ENCODE assay signal across 23 mouse cellular contexts in genomic region chr11:116476696-116477095, GRCm38 (mm10). TPM values are rescaled to one million over a fixed set of nuclear protein-coding genes. Genes with fewer than 3 reads are reported as not detected.
DNase-seq lines count a peak whose midpoint lies in the region; ATAC-seq and TF ChIP-seq lines count a peak whose summit lies in the region.
"Had no signal": no experiment of that assay in that cellular context is flagged by ENCODE, and none has a peak within 500 bp of the region (broad histone marks: within the 10 kb centered on the region; RNA-seq: fewer than 3 reads in every experiment).

No protein-coding gene starts in this region.

- no peaks in the 10 kb centered on the region for H3K27me3 ChIP-seq in forebrain, embryonic 16.5 days (replicated peaks; ENCODE audit: control insufficient read depth, insufficient read depth, low read length)
- no peaks in the 10 kb centered on the region for H3K27me3 ChIP-seq in forebrain, embryonic 13.5 days
- no peaks in the 10 kb centered on the region for H3K27me3 ChIP-seq in heart, embryonic 16.5 days (ENCODE audit: control insufficient read depth, insufficient read depth, low read length)
- H3K27me3 ChIP-seq in testis, adult 2 months (ENCODE audit: control insufficient read depth, insufficient read depth, low read length) = no peaks in the 10 kb centered on the region
- H3K27me3 ChIP-seq: CH12.LX; heart, embryonic 12.5 days; intestine, embryonic 15.5 days had no signal

- H3K36me3 ChIP-seq in forebrain, embryonic 16.5 days (ENCODE audit: control insufficient read depth, insufficient read depth) = peaks cover 21% of the 10 kb centered on the region
- peaks cover 99% of the 10 kb centered on the region for H3K36me3 ChIP-seq in forebrain, embryonic 13.5 days (ENCODE audit: poor library complexity, severe bottlenecking)
- peaks cover 69% of the 10 kb centered on the region for H3K36me3 ChIP-seq in heart, embryonic 16.5 days (ENCODE audit: control insufficient read depth, insufficient read depth)
- peaks cover 1% of the 10 kb centered on the region for H3K36me3 ChIP-seq in testis, adult 2 months (ENCODE audit: control insufficient read depth, insufficient read depth, low read length)

- no peak for TF ChIP-seq POLR2A in testis, adult 2 months (IDR thresholded peaks at IDR 0.05; ENCODE audit: control insufficient read depth, low read depth, low read length)

- no peak for ATAC-seq in forebrain, embryonic 16.5 days
- ATAC-seq in forebrain, embryonic 13.5 days = no peak
- no peak for ATAC-seq in heart, embryonic 16.5 days (replicated peaks; ENCODE audit: extremely low read depth, insufficient read depth, low FRiP score)
- ATAC-seq: intestine, embryonic 15.5 days had no signal

- WGBS in forebrain, embryonic 16.5 days = 83% methylated on average over 6 of the region's 6 CpGs
- 95% methylated on average over 6 of the region's 6 CpGs for WGBS in forebrain, embryonic 13.5 days
- 91% methylated on average over 6 of the region's 6 CpGs for WGBS in heart, embryonic 16.5 days

- intact Hi-C loops in heart, postnatal 36 days (cut with DNase I) = no loop called here

- no peaks in the 10 kb centered on the region for H3K9me3 ChIP-seq in forebrain, embryonic 16.5 days (ENCODE audit: control insufficient read depth, low read length)
- H3K9me3 ChIP-seq in forebrain, embryonic 13.5 days (replicated peaks) = no peaks in the 10 kb centered on the region
- H3K9me3 ChIP-seq in heart, embryonic 16.5 days (replicated peaks; ENCODE audit: control insufficient read depth, low read length) = no peaks in the 10 kb centered on the region
- H3K9me3 ChIP-seq: forebrain, embryonic 10.5 days; heart, embryonic 12.5 days; intestine, embryonic 15.5 days had no signal

- no peak overlapping the region for H3K4me2 ChIP-seq in forebrain, embryonic 16.5 days (ENCODE audit: low read length)
- H3K4me2 ChIP-seq in forebrain, embryonic 13.5 days = no peak overlapping the region
- H3K4me2 ChIP-seq in heart, embryonic 16.5 days (ENCODE audit: low read depth, low read length) = no peak overlapping the region
- H3K4me2 ChIP-seq: heart, embryonic 12.5 days; hindbrain, embryonic 14.5 days; intestine, embryonic 15.5 days had no signal

- H3K4me3 ChIP-seq in forebrain, embryonic 16.5 days (replicated peaks; ENCODE audit: low read length) = no peak overlapping the region
- no peak overlapping the region for H3K4me3 ChIP-seq in forebrain, embryonic 13.5 days
- no peak overlapping the region for H3K4me3 ChIP-seq in heart, embryonic 16.5 days (ENCODE audit: low read length)
- H3K4me3 ChIP-seq in layer of hippocampus, adult 2 months = no peak overlapping the region
- no peak overlapping the region for H3K4me3 ChIP-seq in testis, adult 2 months (ENCODE audit: control insufficient read depth, low read depth, low read length)
- H3K4me3 ChIP-seq: erythroblast, embryonic 14.5 days; forebrain, embryonic 10.5 days; gastrocnemius, adult 2 months; heart, embryonic 12.5 days; intestine, embryonic 15.5 days had no signal

- 0 out of 2 replicates have a peak, but pooled peaks cover 2% of the 10 kb centered on the region for H3K4me1 ChIP-seq in forebrain, embryonic 16.5 days (replicated peaks; ENCODE audit: control insufficient read depth, insufficient read depth, low read length)
- no peaks in the 10 kb centered on the region for H3K4me1 ChIP-seq in forebrain, embryonic 13.5 days
- peaks cover 5% of the 10 kb centered on the region for H3K4me1 ChIP-seq in heart, embryonic 16.5 days (ENCODE audit: control insufficient read depth, insufficient read depth, low read length)
- no peaks in the 10 kb centered on the region for H3K4me1 ChIP-seq in testis, adult 2 months (ENCODE audit: control insufficient read depth, insufficient read depth, low read length)
- H3K4me1 ChIP-seq: intestine, embryonic 15.5 days had no signal

- no peak overlapping the region for H3K9ac ChIP-seq in forebrain, embryonic 16.5 days (replicated peaks; ENCODE audit: low read depth, low read length)
- H3K9ac ChIP-seq in forebrain, embryonic 13.5 days = no peak overlapping the region
- H3K9ac ChIP-seq in heart, embryonic 16.5 days (ENCODE audit: low read length) = no peak overlapping the region
- H3K9ac ChIP-seq: heart, embryonic 12.5 days; hindbrain, embryonic 14.5 days; intestine, embryonic 15.5 days had no signal

- 0 out of 2 replicates have a peak overlapping the region, but pooled peaks have one; percentile 14 for H3K27ac ChIP-seq in forebrain, embryonic 16.5 days (ENCODE audit: low read length)
- no peak overlapping the region for H3K27ac ChIP-seq in forebrain, embryonic 13.5 days
- peak overlapping the region; percentile 36 for H3K27ac ChIP-seq in heart, embryonic 16.5 days (ENCODE audit: low read length)
- H3K27ac ChIP-seq in layer of hippocampus, adult 2 months = peak overlapping the region; percentile 64
- peak overlapping the region; percentile 0; the same call in 1 of the 2 replicates for H3K27ac ChIP-seq in testis, adult 2 months (ENCODE audit: control insufficient read depth, insufficient read depth, low read depth, low read length)
- H3K27ac ChIP-seq: forebrain, embryonic 10.5 days; gastrocnemius, adult 2 months; hindbrain, embryonic 14.5 days; intestine, embryonic 15.5 days had no signal

- no peak for TF ChIP-seq CTCF in layer of hippocampus, adult 2 months (conservative IDR thresholded peaks at IDR 0.05)
- TF ChIP-seq CTCF in testis, adult 2 months (IDR thresholded peaks at IDR 0.05; ENCODE audit: control insufficient read depth, insufficient read depth, insufficient replicate concordance, low read depth, low read length) = no peak

- no peak for DNase-seq in heart, postnatal 36 days
- no peak for DNase-seq in layer of hippocampus, adult 2 months (ENCODE audit: low spot score in 2 of 2)
- DNase-seq in layer of hippocampus, postnatal 36 days = no peak
- DNase-seq in testis, postnatal 14 days (ENCODE audit: low spot score) = no peak
- DNase-seq: adrenal gland, postnatal 25 days; cerebellum, adult 18-20 months; cerebellum, adult 9-11 months; cerebellum, postnatal 36 days; gastrocnemius, adult 2 months; gastrocnemius, postnatal 25 days had no signal

RNA-seq across cellular contexts. Expression of gene Qrich2, which starts 10.7 kb away (rescaled TPM):
- polyA plus RNA-seq in forebrain, embryonic 16.5 days (2015; fragmentation: Nextera tagmentation; extraction: Ambion mirVana) = 0.09 TPM in 1 of 2 replicates, not detected in the other
- polyA plus RNA-seq in forebrain, embryonic 13.5 days (2015; fragmentation: Nextera tagmentation; extraction: Ambion mirVana) = 0.09 TPM in 1 of 2 replicates, not detected in the other
- polyA plus RNA-seq in heart, embryonic 16.5 days (2015; fragmentation: Nextera tagmentation; extraction: Ambion mirVana) = 0.07 TPM in 1 of 2 replicates, not detected in the other
- under 1 TPM in 1 of 2 experiments, not detected in 1; 0.11 TPM for total RNA-seq in heart, postnatal 36 days (2021)
- under 1 TPM in 1 of 2 experiments, not detected in 1; 0.17 TPM for total RNA-seq in layer of hippocampus, adult 2 months (2021)
- not detected for total RNA-seq in layer of hippocampus, postnatal 36 days (2021)
- polyA plus RNA-seq in testis, adult 2 months (2012; rRNA removed) = 469 and 538 TPM in 2 replicates
- total RNA-seq: adrenal gland, adult 2 months; adrenal gland, postnatal 25 days; gastrocnemius, postnatal 25 days; granulocyte monocyte progenitor cell, adult 5-6 weeks; heart, postnatal 25 days had no signal
- polyA plus RNA-seq: erythroblast, embryonic 14.5 days; heart, embryonic 12.5 days; hindbrain, embryonic 14.5 days had no signal

RNA-seq across cellular contexts. Expression of gene Prpsap1, which starts 17.3 kb away (rescaled TPM):
- polyA plus RNA-seq in forebrain, embryonic 16.5 days (2015; fragmentation: Nextera tagmentation; extraction: Ambion mirVana) = 200 and 201 TPM in 2 replicates
- 178 and 184 TPM in 2 replicates for polyA plus RNA-seq in forebrain, embryonic 13.5 days (2015; fragmentation: Nextera tagmentation; extraction: Ambion mirVana)
- 98.6 and 99.1 TPM in 2 replicates for polyA plus RNA-seq in heart, embryonic 16.5 days (2015; fragmentation: Nextera tagmentation; extraction: Ambion mirVana)
- 10 to 100 TPM; 30.9 to 34.6 TPM for total RNA-seq in heart, postnatal 36 days (2021)
- 10 to 100 TPM; 84.2 to 98.5 TPM for total RNA-seq in layer of hippocampus, adult 2 months (2021)
- total RNA-seq in layer of hippocampus, postnatal 36 days (2021) = 10 to 100 TPM; 93.0 to 93.3 TPM
- 58.2 and 59.0 TPM in 2 replicates for polyA plus RNA-seq in testis, adult 2 months (2012; rRNA removed)

RNA-seq across cellular contexts. Expression of gene Ubald2, which starts 42.8 kb away (rescaled TPM):
- 45.1 and 53.4 TPM in 2 replicates for polyA plus RNA-seq in forebrain, embryonic 16.5 days (2015; fragmentation: Nextera tagmentation; extraction: Ambion mirVana)
- polyA plus RNA-seq in forebrain, embryonic 13.5 days (2015; fragmentation: Nextera tagmentation; extraction: Ambion mirVana) = 45.5 and 58.2 TPM in 2 replicates
- polyA plus RNA-seq in heart, embryonic 16.5 days (2015; fragmentation: Nextera tagmentation; extraction: Ambion mirVana) = 29.2 and 35.4 TPM in 2 replicates
- total RNA-seq in heart, postnatal 36 days (2021) = 10 to 100 TPM; 40.4 to 44.9 TPM
- total RNA-seq in layer of hippocampus, adult 2 months (2021) = 10 to 100 TPM; 32.5 to 41.9 TPM
- 10 to 100 TPM; 37.4 to 38.0 TPM for total RNA-seq in layer of hippocampus, postnatal 36 days (2021)
- 76.4 and 88.4 TPM in 2 replicates for polyA plus RNA-seq in testis, adult 2 months (2012; rRNA removed)

RNA-seq across cellular contexts. Expression of gene Sphk1, which starts 54.0 kb away (rescaled TPM):
- polyA plus RNA-seq in forebrain, embryonic 16.5 days (2015; fragmentation: Nextera tagmentation; extraction: Ambion mirVana) = 2.9 and 3.3 TPM in 2 replicates
- 0.98 and 2.2 TPM in 2 replicates for polyA plus RNA-seq in forebrain, embryonic 13.5 days (2015; fragmentation: Nextera tagmentation; extraction: Ambion mirVana)
- 3.6 and 4.5 TPM in 2 replicates for polyA plus RNA-seq in heart, embryonic 16.5 days (2015; fragmentation: Nextera tagmentation; extraction: Ambion mirVana)
- total RNA-seq in heart, postnatal 36 days (2021) = 1 to 10 TPM; 1.0 to 1.2 TPM
- 1 to 10 TPM; 1.6 to 1.9 TPM for total RNA-seq in layer of hippocampus, adult 2 months (2021)
- total RNA-seq in layer of hippocampus, postnatal 36 days (2021) = 1 to 10 TPM; 1.3 to 2.4 TPM
- 3.3 and 4.2 TPM in 2 replicates for polyA plus RNA-seq in testis, adult 2 months (2012; rRNA removed)
- total RNA-seq: granulocyte monocyte progenitor cell, adult 5-6 weeks had no signal

Comparison
In these comparisons a context has a peak if more than half of its experiments do, and no peak if none do; other contexts are left out.
1. RNA of gene Qrich2, which starts 10.7 kb away (polyA plus RNA-seq): 469 to 538 TPM in testis, adult 2 months; 0.09 TPM in forebrain, embryonic 16.5 days, 0.07 TPM in heart, embryonic 16.5 days and 0.09 TPM in forebrain, embryonic 13.5 days; every median in the first group is over 100 times any median in the second.